Mouse (Mus musculus): ENCODE results near the gene Itih5.

DNA sequence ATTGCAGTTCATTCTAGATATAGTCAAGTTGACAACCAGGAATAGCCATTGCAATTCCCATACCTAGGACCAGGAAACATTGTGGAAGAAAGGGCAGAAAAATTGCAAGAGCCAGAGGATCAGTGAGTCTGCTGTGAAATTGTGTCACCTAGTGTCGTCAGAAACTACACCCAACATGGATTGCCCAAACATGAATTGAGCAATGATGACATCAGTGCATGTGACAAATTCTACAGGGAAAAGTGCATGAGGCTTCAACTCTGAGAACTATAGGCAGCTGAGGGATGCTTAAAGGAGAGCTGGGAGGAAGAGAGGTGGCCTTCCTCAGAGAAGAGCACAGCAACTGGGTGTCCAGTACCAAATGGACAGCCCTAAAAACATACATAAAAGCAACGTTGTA lies 16.1 kb upstream of the Itih5 start:
- TF ChIP-seq CTCF (conservative IDR thresholded peaks at IDR 0.05; ENCODE audit: low read length): no peak
- TF ChIP-seq POU5F1 (IDR thresholded peaks at IDR 0.05; ENCODE audit: borderline replicate concordance, low read length): no peak
